Mouse (Mus musculus) liver, embryonic 15.5 days (tissue): Measurements from ENCODE around the gene Cebpzos. TPM values are rescaled to one million over a fixed set of nuclear protein-coding genes. Genes with fewer than 3 reads are reported as not detected.
A peak's percentile ranks its signal among the peaks of the same experiment; 100 is the strongest.

Source experiments
- ATAC-seq: fragments of 200-750 bp; cut with Nextera tagmentation; 2 replicates; pipeline ENCODE4 v1.8.0; 2017; ENCODE audit warnings: moderate number of reproducible peaks, mild to moderate bottlenecking, moderate library complexity; ENCODE audit not compliant: insufficient read depth
- H3K27ac ChIP-seq: fragments of 300-500 bp; sonication (generic); replicated peaks from 2 replicates; pipeline ENCODE4 v1.5.1; 2015; ENCODE audit warnings: mild to moderate bottlenecking, inconsistent platforms
- H3K27me3 ChIP-seq: fragments of 300-500 bp; sonication (generic); 2 replicates; pipeline ENCODE4 v1.6.1; 2015; ENCODE audit warnings: mild to moderate bottlenecking, inconsistent platforms
- H3K36me3 ChIP-seq: fragments of 300-500 bp; sonication (generic); replicated peaks from 2 replicates; pipeline ENCODE4 v1.6.1; 2015; ENCODE audit warnings: moderate library complexity, mild to moderate bottlenecking, inconsistent platforms
- H3K4me1 ChIP-seq: fragments of 300-500 bp; sonication (generic); replicated peaks from 2 replicates; pipeline ENCODE4 v1.6.1; 2015; ENCODE audit warnings: inconsistent platforms
- H3K4me2 ChIP-seq: fragments of 300-500 bp; sonication (generic); 2 replicates; pipeline ENCODE4 v1.6.1; 2015; ENCODE audit warnings: moderate library complexity, mild to moderate bottlenecking, inconsistent platforms
- H3K4me3 ChIP-seq: fragments of 300-500 bp; sonication (generic); replicated peaks from 2 replicates; pipeline ENCODE4 v1.5.1; 2015; ENCODE audit warnings: mild to moderate bottlenecking, inconsistent platforms
- H3K9ac ChIP-seq: fragments of 300-500 bp; sonication (generic); 2 replicates; pipeline ENCODE4 v1.6.1; 2015; ENCODE audit warnings: moderate library complexity, mild to moderate bottlenecking, inconsistent platforms
- H3K9me3 ChIP-seq: fragments of 300-500 bp; sonication (generic); replicated peaks from 2 replicates; pipeline ENCODE4 v1.6.1; 2016; ENCODE audit warnings: inconsistent platforms
- WGBS: fragments of 180-500 bp; shearing (Covaris S2); methylation state at CpG from one replicate; pipeline ENCODE4 v1.1.7; 2015; ENCODE audit warnings: mixed read lengths; ENCODE audit not compliant: insufficient replicate concordance; 5-methylcytosine and 5-hydroxymethylcytosine counted together
- polyA plus RNA-seq: library from polyadenylated mRNA; unstranded; fragments of >200 nt; fragmentation: Nextera tagmentation; extraction: Ambion mirVana; gene quantifications from 2 replicates; pipeline ENCODE4 v1.2.1, GENCODE M21; 2015

The Cebpzos gene
- 38.1 and 44.7 TPM in 2 replicates for polyA plus RNA-seq

GRCm38 (mm10) chr17:78916369-78916813, at the start of gene Cebpzos:
TSS of gene Cebpzos (plus strand) at chr17:78916500.
- Histone ChIP-seq H3K9ac (peak within 1 kb of the TSS; percentile 81), H3K4me3 (peak within 1 kb of the TSS; percentile 82), H3K4me2 (peak within 1 kb of the TSS; percentile 89), H3K4me1 (peaks cover 39% of the 10 kb centered on the region), H3K27ac (peak within 1 kb of the TSS; percentile 83), H3K27me3 (no peaks in the 10 kb centered on the region), H3K9me3 (no peaks in the 10 kb centered on the region), H3K36me3 (peaks cover 29% of the 10 kb centered on the region)
- WGBS, result 0% methylated on average over 37 of the region's 37 CpGs
- peak; percentile 92 for ATAC-seq

- Histone ChIP-seq H3K4me2 (no peak overlapping the region), H3K27me3 (no peaks in the 10 kb centered on the region), H3K4me3 (no peak overlapping the region), H3K9ac (no peak overlapping the region), H3K4me1 (no peaks in the 10 kb centered on the region), H3K9me3 (no peaks in the 10 kb centered on the region), H3K36me3 (peaks cover 80% of the 10 kb centered on the region), H3K27ac (no peak overlapping the region)
- 75% methylated on average over 6 of the region's 6 CpGs for WGBS
- no peak for ATAC-seq
Observed at GRCm38 (mm10) chr17:78873886-78874285, 42.4 kb upstream of the Cebpzos start.

GRCm38 (mm10) chr17:78881878-78882304, 34.4 kb upstream of the Cebpzos start:
- Histone ChIP-seq H3K27me3 (no peaks in the 10 kb centered on the region), H3K4me2 (peak overlapping the region; percentile 79), H3K36me3 (peaks cover 23% of the 10 kb centered on the region), H3K27ac (peak overlapping the region; percentile 70), H3K9ac (peak overlapping the region; percentile 79), H3K4me1 (peaks cover 26% of the 10 kb centered on the region), H3K4me3 (peak overlapping the region; percentile 87), H3K9me3 (no peaks in the 10 kb centered on the region)
- peak; percentile 56 for ATAC-seq
- 4% methylated on average over 7 of the region's 7 CpGs for WGBS

GRCm38 (mm10) chr17:78882401-78883112, 33.7 kb upstream of the Cebpzos start, which contains the start of gene Eif2ak2:
TSS of gene Eif2ak2 (minus strand) at chr17:78882573.
- peak; percentile 98 for ATAC-seq
- peaks cover 26% of the 10 kb centered on the region for H3K4me1 ChIP-seq
- H3K27ac ChIP-seq, result peak within 1 kb of the TSS; percentile 70
- peak within 1 kb of the TSS; percentile 79 for H3K9ac ChIP-seq
- peak within 1 kb of the TSS; percentile 87 for H3K4me3 ChIP-seq
- H3K27me3 ChIP-seq, result no peaks in the 10 kb centered on the region
- WGBS, result under 1% methylated on average over 28 of the region's 28 CpGs
- H3K36me3 ChIP-seq, result peaks cover 16% of the 10 kb centered on the region
- no peaks in the 10 kb centered on the region for H3K9me3 ChIP-seq
- peak within 1 kb of the TSS; percentile 79 for H3K4me2 ChIP-seq

GRCm38 (mm10) chr17:78883291-78883690, 33.0 kb upstream of the Cebpzos start:
- no peak overlapping the region for H3K4me3 ChIP-seq
- ATAC-seq, result no peak
- peaks cover 26% of the 10 kb centered on the region for H3K4me1 ChIP-seq
- H3K27ac ChIP-seq, result no peak overlapping the region
- H3K4me2 ChIP-seq, result no peak overlapping the region
- H3K9ac ChIP-seq, result no peak overlapping the region
- H3K9me3 ChIP-seq, result no peaks in the 10 kb centered on the region
- 89% methylated on average over 4 of the region's 4 CpGs for WGBS
- no peaks in the 10 kb centered on the region for H3K27me3 ChIP-seq
- peaks cover 9% of the 10 kb centered on the region; the same call in 1 of the 2 replicates for H3K36me3 ChIP-seq

GRCm38 (mm10) chr17:78885286-78886065, 30.8 kb upstream of the Cebpzos start:
- no peak overlapping the region for H3K27ac ChIP-seq
- 67% methylated on average over 5 of the region's 5 CpGs for WGBS
- no peak for ATAC-seq

GRCm38 (mm10) chr17:78888554-78888953, 27.7 kb upstream of the Cebpzos start:
- H3K36me3 ChIP-seq, result no peaks in the 10 kb centered on the region
- no peak overlapping the region for H3K4me3 ChIP-seq
- no peak overlapping the region for H3K27ac ChIP-seq
- H3K4me1 ChIP-seq, result no peaks in the 10 kb centered on the region
- no peak overlapping the region for H3K9ac ChIP-seq
- 72% methylated on average over 4 of the region's 4 CpGs for WGBS
- ATAC-seq, result no peak
- H3K4me2 ChIP-seq, result no peak overlapping the region
- H3K9me3 ChIP-seq, result no peaks in the 10 kb centered on the region
- H3K27me3 ChIP-seq, result no peaks in the 10 kb centered on the region

More at GRCm38 (mm10) chr17:78885286-78886065, 30.8 kb upstream of the Cebpzos start:
- Histone ChIP-seq H3K4me1 (peaks cover 21% of the 10 kb centered on the region), H3K27me3 (no peaks in the 10 kb centered on the region), H3K4me3 (no peak overlapping the region), H3K4me2 (no peak overlapping the region), H3K9ac (no peak overlapping the region), H3K9me3 (no peaks in the 10 kb centered on the region), H3K36me3 (no peaks in the 10 kb centered on the region)

- no peaks in the 10 kb centered on the region for H3K36me3 ChIP-seq
- H3K27me3 ChIP-seq, result no peaks in the 10 kb centered on the region
- H3K27ac ChIP-seq, result no peak overlapping the region
- no peaks in the 10 kb centered on the region for H3K9me3 ChIP-seq
- ATAC-seq, result no peak
- no peak overlapping the region for H3K4me2 ChIP-seq
- no peaks in the 10 kb centered on the region for H3K4me1 ChIP-seq
- no peak overlapping the region for H3K4me3 ChIP-seq
- WGBS, result 43% methylated on average over 3 of the region's 3 CpGs
- H3K9ac ChIP-seq, result no peak overlapping the region
Observed at GRCm38 (mm10) chr17:78889184-78889583, 27.1 kb upstream of the Cebpzos start.

- Histone ChIP-seq H3K4me1 (no peaks in the 10 kb centered on the region), H3K4me3 (no peak overlapping the region), H3K9ac (no peak overlapping the region), H3K36me3 (no peaks in the 10 kb centered on the region), H3K27ac (no peak overlapping the region), H3K9me3 (no peaks in the 10 kb centered on the region), H3K4me2 (no peak overlapping the region), H3K27me3 (no peaks in the 10 kb centered on the region)
- peak; percentile 31; the same call in 1 of the 2 replicates for ATAC-seq
- 54% methylated on average over 9 of the region's 9 CpGs for WGBS
Observed at GRCm38 (mm10) chr17:78891020-78891419, 25.3 kb upstream of the Cebpzos start.

- ATAC-seq, result no peak
- Histone ChIP-seq H3K36me3 (no peaks in the 10 kb centered on the region), H3K4me3 (no peak overlapping the region), H3K27ac (no peak overlapping the region), H3K27me3 (no peaks in the 10 kb centered on the region), H3K9ac (no peak overlapping the region), H3K4me1 (no peaks in the 10 kb centered on the region), H3K4me2 (no peak overlapping the region), H3K9me3 (no peaks in the 10 kb centered on the region)
- WGBS, result 67% methylated on average over 7 of the region's 7 CpGs
Observed at GRCm38 (mm10) chr17:78894991-78895390, 21.3 kb upstream of the Cebpzos start.

- Histone ChIP-seq H3K9ac (no peak overlapping the region), H3K27me3 (no peaks in the 10 kb centered on the region), H3K4me3 (no peak overlapping the region), H3K36me3 (no peaks in the 10 kb centered on the region), H3K4me2 (no peak overlapping the region; the same call in 1 of the 2 replicates), H3K27ac (no peak overlapping the region), H3K4me1 (no peaks in the 10 kb centered on the region), H3K9me3 (no peaks in the 10 kb centered on the region)
- 18% methylated on average over 8 of the region's 8 CpGs for WGBS
- no peak for ATAC-seq
Observed at GRCm38 (mm10) chr17:78895394-78895793, 20.9 kb upstream of the Cebpzos start.
